Mouse (Mus musculus): ENCODE measurements around the gene Tekt2.

Gene Tekt2

DNA sequence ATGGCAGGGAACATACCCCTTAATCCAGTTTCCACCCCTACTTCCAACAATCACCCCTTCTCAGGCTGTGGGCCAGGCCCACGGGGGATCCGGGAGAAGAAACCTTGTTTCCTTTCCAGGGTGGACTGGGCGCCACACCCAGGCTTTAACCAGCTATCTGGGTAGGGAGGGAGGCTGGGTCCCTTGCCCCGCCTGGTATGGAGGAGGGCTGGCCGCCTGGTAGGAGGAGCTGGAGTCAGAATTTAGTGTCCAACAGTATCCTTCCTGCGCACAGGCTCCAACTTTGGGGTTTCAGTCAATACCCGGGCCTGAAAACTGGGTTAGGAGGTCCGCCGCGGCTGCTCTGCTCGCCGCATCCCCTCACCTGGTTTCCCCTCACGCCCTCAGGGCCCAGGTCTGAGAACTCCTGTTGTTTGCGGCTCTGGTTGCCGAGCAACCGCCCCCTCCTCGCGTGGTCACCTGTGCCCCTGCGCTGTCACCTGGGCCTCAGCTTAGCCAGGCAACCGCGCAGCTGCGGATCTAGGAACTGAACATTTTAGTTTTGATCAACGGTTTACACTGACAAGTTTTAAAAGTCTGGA lies at the start of gene Tekt2:
Tekt2 (minus strand) TSS at position 408 of the 581 bp plus-strand sequence.
- peak in 1 of 2 experiments; percentile 65 for DNase-seq (ENCODE audit: low spot score in 2 of 2)

DNA sequence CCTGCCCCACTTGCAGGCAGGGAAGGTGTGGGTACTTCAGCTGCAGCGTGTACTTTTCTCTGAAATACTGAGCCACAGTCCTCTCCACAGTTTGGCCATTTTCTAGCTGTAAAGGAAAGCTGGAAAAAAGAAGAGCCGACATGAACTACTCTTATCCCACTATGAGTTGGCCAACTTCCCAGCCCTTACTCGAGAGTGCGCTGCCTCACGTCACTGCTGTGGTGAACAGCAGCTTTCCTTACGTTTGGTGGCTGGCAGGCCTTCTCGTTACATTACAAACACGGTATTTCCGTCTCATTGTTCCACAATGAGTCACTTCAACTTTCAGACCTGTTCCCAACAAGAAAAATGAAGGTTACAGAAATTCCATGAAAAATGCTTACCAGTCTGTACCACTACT lies 46.0 kb upstream of the Tekt2 start:
- DNase-seq (ENCODE audit: low spot score in 2 of 2): no peak

DNA sequence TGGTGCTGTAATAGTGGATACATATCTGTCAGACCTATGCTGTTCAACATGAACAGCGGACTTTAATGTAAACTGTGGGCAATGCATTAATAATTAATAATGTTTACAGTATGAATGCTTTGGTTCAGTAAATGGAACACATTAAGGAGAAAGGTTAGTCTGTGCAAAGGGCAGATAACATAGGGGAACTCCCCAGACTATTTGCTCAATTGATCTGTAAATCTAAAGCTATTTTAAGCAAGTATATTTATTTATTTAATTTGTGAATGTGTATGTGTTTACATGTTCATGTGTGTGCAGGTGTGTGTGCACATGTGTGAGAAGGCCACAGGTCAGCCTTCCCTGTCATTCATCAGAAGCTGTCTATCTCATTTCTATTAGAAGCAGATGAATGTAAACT lies 34.6 kb upstream of the Tekt2 start:
- no peak for DNase-seq (ENCODE audit: low spot score in 2 of 2)

DNA sequence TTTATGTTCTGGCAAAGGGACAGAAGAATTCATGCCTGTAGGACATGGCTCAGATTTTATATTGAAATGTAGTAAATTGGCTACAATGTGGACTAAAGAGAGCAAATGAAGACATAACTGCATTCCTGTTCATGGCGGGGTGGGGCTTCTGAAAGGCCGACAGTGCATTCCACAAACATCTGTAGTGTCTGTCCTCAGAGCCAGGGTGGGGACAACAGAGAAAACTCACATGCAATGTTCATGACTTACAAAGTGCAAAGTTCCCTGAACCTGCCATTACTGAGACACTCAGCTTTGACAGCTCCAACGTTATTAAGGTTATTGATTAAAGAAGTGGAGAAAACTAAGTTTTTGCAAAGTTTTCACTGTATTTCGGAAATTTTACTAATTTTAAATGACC lies 18.0 kb upstream of the Tekt2 start:
- DNase-seq (ENCODE audit: low spot score in 2 of 2): no peak

DNA sequence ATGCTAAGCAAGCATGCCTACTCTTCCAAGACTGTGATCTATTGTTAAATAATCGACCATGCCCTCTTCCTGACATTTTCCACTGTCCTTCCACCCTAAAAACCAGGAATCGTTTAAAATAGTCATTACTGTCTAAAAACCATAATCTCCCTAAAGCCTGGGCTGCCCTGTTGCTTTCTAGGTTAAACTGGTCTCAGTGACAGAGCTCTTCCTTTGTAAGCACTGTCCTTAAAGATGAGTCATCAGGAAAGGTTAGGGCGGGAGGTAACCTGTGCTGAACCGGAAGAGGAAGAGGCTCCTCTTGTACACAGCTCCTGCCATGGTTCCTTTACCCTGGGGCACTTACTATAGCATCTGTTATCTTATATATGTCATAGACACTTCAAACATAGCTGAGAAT lies 14.0 kb upstream of the Tekt2 start:
- DNase-seq (ENCODE audit: low spot score in 2 of 2): no peak

DNA sequence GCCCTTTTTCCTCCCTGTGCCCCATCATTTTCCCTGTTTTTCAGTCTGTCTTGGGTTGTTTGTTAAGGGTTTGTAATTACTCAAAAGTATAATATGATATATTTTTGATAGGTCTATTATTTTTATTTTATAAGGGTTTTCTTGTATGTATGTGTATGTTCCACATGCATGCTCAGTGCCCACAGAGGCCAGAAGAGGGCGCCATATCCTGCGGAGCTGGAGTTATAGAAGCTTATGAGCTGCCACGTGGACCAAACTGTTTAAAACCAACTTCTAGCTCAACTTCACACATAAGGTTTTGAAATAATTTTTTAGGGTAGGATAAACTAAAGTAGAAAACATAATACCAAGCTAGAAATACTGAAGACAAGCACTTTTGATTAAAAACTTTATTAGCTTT lies 6.9 kb upstream of the Tekt2 start:
- no peak for DNase-seq (ENCODE audit: low spot score in 2 of 2)

DNA sequence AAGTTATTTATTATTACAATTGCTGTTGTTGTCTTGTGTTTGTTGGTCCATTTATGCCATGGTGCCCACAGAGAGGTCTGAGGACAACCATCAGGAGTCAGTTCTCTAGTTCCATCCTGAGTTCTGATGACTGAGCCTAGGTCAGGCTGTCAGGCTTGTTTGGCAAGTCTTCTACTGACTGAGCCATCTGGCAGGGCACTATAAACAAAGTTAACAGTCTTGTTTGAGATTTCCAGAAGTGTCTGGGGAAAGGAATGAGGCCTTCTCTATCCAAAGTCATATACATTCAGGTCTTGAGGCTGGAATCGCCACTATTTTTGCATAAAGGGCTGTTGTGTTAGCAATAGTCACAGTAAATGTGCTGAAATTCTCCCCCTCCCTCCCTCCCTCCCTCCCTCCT lies 6.3 kb upstream of the Tekt2 start:
- DNase-seq (ENCODE audit: low spot score in 2 of 2): no peak

DNA sequence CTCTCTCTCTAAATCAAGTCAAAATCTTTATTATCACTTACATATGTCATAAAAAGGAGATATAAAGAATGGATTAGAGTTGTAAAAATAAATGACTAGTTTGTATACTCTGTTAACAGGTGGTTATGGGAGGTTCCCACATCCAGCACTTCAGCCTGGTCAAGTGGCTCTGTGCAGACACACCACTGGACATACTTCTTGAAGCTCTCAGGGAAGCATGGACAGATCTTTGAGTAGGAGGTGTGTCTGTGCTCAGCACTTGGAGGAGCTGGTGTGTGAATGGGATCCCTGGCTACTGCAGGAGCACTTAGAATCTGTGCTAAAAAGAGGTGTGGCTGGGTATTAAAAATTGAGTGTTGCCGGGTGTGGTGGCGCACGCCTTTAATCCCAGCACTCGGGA lies 4.8 kb upstream of the Tekt2 start:
- DNase-seq (ENCODE audit: low spot score in 2 of 2): no peak

DNA sequence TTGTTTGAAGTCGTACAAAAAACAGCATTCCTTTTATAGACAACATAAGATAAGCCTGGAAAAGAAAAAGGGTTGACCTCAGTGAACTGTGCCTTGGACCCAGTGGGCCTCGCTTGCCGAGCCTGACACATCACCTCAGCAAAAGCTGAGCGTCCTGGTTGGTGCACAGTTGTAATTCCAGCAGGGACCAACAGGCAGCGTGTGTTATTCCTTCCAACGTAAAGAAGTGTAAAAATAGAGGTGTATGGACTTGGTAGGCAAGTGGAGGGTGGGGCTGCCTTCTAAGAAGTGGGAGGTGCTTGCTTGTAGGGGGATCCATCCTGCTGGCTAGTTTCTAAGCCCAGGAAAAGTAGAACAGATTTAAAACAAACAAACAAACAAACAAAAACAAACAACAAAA lies 548 bp upstream of the Tekt2 start:
- DNase-seq (ENCODE audit: low spot score in 2 of 2): no peak

DNA sequence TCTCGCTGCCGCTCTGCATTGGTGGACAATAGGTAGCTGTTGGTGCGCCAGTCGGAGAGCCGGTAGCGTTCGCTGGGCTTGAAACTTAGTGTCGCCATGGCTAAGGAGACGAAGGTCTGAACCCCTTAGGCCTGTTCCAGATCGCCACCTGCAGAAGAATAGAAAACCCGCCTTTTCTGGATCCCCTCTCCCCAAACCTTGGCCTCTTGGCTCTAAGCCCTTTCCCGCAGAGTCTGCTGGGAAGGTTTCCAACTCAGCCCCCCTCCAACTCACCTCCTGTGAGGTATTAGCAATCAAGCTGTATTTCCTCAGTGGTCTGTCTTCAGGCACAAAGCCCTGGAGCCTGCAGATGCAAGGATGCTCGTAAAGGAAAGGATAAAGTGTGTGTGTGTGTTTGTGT lies 627 bp downstream of the Tekt2 start:
- DNase-seq (ENCODE audit: low spot score in 2 of 2): no peak

DNA sequence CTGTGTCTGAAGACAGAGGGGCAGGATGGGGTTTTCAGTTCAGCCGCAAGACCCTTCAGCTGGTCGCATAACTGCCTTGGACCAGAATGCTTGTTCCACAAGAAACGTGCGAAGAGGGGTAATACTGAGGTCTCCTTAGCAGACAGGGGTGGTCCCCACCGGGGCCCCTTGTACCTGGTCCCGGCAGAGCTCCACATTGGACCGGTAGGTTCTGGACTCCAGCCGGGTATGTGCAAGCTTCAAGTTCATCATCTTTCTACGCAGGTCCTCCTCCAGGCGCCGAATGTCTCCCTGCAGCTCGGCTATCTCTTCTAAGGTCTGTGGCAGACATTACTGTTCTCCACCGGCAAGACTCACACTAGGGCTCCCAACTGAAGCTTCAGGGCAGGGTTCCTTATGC lies 2.8 kb downstream of the Tekt2 start:
- no peak for DNase-seq (ENCODE audit: low spot score in 2 of 2)

DNA sequence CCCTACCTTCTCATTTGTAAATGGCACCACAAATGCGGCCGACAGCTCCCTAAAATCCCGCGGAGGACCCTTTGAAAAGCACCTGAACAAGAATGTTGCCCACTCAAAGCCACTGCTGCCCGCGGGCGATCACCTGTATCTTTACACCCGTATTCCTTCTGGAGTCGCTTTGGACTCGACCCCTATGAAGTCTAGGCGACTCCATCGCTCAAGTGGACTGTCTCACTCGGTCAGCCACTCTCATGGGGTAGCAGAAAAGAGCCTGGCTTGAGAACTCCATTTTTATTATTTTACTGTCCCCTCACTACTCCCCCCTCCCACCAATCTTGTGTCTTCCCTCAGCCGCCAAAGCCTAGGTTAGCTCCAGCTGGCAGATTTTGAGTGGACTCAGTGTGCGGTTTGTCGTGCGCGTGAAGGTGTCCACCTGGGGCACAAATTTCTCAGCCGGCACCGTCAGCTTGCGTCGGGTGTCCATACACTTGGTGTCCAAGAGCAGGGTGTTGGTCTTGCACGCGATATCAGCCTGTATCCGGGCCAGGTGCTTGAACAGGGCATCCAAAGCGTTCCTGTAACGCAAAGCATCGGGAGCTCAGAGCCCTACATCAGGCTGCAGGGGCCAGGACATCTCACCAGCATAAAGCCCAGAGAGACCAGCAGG lies 3.5 kb downstream of the Tekt2 start:
- DNase-seq (ENCODE audit: low spot score in 2 of 2): no peak

DNA sequence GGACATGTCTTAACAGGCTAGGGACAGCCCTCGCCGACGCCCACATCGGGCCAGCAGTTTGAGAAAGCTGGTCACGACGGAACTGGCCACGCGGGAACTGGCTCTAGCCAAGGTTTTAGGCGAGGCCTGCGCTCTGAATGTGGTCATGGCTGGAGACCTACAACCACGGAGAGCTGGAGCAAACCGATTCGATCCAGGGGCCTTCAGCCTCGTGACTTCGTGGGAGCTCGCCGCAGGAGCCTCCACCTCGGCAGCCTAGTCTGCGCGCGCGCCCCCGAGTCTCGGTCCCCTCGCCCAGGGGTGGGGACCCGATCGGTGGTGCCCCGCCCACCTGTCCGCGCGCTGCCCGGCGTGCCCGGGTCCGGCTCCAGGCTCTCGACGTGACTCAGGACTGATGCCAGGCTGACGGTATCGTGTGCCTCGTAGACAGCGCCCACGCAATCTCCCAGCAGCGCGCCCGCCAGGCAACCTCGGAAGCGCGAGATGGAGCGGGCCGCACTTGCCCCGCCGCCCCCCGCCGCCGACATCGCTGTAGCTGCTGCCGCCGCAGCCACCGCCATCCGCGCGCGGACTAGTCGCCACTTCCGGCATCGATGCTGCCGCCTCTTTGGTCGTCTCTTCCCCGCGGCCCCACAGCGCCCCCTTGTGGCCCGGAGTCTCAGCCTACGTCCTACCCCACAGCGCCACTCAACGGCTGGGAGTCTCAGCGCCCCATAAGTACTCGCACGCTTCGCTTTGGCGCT lies 4.2 kb downstream of the Tekt2 start, which contains the start of gene Adprhl2:
Adprhl2 (minus strand) TSS at position 593 of the 743 bp plus-strand sequence.
- peak; percentile 98 for DNase-seq (ENCODE audit: low spot score in 2 of 2)

DNA sequence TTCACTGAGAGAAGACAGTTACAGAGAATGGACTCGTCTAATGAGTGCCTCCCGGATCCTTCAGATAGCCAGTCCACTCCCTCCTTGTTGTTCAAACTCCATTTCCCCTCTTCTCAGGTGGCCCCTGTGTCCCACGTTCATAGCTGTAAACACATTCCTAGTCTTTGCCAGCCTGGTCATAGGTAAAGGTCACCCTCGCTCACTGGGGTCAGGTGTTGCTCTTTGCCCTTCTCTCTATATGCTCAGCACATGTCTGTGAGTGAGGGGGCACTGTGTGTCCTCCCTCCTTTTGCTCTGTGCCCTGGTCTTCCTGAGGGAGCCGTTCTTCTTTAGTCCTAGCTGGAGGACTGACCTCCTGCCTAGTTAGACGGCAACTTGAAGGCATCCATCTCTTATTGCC lies 5.7 kb downstream of the Tekt2 start:
- DNase-seq (ENCODE audit: low spot score in 2 of 2): no peak

DNA sequence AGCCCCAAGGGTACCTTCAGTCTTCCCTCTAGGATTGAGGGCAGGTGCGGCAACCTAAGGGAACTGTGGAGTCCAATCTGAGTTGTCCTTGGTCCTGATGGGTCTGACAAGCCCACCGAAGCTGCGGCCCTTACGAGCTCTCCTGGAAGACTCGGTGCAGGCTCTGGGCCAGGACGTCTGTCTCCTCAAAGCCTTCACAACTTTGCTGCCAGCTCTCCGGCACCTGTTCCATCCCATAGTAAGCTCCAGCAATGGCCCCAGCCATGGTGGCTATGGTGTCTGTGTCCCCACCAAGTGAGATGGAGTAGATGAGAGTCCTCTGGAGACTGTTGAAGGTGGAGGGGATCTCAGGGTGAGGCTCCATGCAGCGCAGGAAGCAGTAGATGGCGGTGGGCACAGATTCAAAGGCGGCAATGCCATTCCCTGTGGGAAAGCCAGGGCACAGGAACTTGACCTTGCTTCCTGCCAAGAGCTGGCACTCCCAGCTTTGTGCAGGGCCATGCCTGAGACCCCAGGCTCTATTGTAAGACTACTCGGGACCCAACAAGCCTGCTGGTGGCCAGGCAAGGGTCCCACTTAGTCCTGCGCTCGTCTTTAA lies 8.9 kb downstream of the Tekt2 start:
- DNase-seq (ENCODE audit: low spot score in 2 of 2): no peak

DNA sequence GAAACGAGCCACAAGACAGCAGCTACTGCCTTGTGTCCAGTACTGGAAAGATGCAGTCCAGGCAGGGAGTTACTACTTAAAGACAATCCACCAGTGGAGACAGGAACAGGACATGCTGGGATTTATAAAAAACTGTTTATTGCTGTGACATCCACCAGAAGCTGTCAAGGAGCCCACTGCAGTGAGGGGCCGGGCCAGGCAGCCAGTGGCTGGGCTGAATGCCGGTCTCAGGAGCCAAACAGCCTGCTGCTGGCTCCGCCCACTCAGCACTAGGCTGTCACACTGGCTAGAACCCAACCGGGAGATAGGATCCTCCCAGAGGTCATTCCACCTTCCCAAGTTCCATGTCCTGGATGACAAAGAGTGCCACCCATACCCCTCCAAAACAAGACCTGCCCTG lies 9.6 kb downstream of the Tekt2 start:
- DNase-seq (ENCODE audit: low spot score in 2 of 2): no peak

DNA sequence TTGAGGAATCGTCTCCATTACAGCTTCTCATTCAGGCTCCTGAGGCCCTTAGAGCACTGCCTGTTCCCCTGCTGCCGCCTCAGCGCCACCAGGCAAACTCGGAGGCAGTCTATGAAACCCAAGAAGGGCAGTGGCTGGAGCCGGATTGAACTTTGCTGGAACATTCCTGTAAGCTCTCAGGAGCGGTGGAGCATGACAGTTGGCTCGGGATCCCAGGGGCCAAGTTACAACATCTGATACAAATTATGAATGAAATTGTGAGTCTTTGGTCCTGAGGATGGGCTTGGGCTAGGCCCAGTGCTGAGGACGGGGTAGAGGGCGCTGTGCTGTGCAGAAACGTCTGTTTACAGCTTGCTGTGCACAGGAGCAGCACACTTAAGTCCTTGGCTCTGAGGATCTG lies 11.1 kb downstream of the Tekt2 start:
- DNase-seq (ENCODE audit: low spot score in 2 of 2): no peak

DNA sequence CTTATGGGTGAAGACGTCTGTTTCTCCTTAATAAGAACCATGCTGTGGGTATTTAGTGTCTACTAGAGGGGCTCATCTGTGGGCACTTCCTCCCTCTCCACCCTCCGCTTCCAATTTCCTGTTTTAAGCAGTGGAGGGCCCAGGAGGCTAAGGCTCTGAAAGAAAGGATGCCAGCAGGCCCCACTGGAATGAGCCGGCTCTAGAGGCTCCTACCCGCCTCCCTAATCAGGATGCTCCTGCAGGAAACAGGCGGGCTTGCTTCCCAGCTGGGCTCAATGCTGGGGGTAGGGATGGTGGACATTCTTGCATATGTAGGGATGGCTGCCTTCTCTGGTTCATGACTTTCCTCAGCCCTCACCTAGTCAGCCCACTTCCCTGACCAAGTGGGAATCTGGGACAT lies 12.3 kb downstream of the Tekt2 start:
- no peak for DNase-seq (ENCODE audit: low spot score in 2 of 2)

DNA sequence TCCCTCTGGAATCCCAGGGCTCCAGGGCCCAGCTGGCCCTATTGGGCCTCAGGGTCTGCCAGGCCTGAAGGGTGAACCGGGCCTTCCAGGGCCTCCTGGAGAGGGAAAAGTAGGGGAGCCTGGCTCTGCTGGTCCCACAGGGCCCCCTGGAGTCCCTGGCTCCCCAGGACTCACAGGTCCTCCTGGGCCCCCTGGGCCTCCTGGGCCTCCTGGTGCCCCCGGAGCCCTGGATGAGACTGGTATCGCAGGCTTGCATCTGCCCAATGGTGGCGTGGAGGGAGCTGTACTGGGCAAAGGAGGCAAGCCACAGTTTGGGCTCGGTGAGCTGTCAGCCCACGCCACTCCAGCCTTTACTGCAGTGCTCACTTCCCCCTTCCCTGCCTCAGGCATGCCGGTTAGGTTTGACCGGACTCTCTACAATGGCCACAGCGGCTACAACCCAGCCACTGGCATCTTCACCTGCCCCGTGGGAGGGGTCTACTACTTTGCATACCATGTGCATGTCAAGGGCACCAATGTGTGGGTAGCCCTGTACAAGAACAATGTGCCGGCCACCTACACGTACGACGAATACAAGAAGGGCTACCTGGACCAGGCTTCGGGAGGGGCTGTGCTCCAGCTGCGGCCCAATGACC lies 13.8 kb downstream of the Tekt2 start:
- DNase-seq (ENCODE audit: low spot score in 2 of 2): no peak

DNA sequence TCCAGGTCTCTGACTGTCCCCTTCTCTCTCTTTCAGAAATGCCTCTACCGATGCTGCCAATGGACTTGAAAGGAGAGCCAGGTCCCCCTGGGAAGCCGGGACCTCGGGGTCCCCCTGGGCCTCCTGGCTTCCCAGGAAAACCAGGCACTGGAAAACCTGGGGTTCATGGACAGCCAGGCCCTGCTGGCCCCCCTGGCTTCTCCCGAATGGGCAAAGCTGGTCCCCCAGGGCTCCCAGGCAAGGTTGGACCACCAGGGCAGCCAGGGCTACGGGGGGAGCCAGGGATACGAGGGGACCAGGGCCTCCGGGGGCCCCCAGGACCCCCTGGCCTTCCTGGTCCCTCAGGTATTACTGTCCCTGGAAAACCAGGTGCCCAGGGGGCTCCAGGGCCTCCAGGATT lies 15.1 kb downstream of the Tekt2 start:
- no peak for DNase-seq (ENCODE audit: low spot score in 2 of 2)

DNA sequence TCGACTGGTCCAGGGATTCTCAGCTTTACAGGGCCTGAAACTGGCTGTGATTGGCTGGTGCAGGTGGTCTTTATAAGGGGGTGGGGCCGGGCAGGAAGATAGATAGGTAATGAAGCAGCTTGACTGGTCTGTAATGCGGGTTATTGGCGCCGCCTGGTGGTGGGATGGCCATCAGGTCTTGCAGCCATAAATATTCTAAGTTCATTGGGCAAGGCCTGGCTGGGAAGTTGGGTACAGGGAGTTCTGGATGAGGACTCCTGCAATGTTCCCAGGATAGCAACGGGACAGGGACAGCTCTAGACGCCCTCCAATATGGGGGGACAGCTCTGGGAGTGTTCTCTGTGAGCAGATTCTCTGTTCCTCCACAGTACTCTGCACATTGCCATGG lies 15.6 kb downstream of the Tekt2 start:
- DNase-seq (ENCODE audit: low spot score in 2 of 2): peak; percentile 80 to 88

DNA sequence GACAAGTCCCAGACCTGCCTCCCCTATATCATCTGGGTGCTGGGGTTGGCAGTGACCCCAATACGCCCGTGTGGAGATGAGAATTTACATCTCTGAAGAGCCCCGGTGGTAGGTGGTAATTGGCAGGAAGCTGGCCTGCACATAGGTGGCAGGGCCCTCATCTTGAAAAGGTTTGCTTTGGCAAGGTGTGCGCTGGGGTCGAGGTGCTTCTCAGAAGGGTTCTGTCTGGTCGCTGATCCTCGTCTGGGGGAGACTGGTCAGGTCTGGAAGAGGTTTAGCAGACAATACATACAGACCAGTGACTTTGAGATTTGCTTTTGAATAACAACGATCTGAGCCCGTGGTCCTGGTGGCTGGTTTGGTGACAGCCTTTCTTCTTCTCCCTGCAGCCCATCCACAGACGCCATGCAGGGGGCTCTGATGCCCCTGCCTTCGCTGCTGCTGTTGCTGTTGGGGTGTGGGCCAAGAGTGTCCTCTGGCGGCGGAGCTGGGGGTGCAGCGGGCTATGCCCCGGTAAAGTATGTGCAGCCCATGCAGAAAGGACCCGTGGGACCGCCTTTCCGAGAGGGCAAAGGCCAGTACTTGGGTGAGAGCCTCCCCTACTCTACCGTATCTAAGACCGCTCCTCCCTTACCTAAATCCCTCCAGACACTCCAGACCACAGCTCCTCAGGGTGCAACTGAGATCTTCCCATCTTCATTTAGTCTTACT lies 16.1 kb downstream of the Tekt2 start:
- DNase-seq (ENCODE audit: low spot score in 2 of 2): no peak
